Mouse (Mus musculus) thymus, postnatal 10 days (tissue): ENCODE results near the gene Alyref2.
A peak's percentile ranks its signal among the peaks of the same experiment; 100 is the strongest.
"Not testable (repeated sequence)": the region's sequence is repeated elsewhere in the genome, so short reads cannot be mapped to it uniquely, and the experiment has no call there.

Experiments used
- DNase-seq, 2 experiments: peaks; one replicate each; pipeline ENCODE4 v3.0.0; 2021; ENCODE audit warnings: low spot score in 2 of 2

Gene Alyref2

DNA sequence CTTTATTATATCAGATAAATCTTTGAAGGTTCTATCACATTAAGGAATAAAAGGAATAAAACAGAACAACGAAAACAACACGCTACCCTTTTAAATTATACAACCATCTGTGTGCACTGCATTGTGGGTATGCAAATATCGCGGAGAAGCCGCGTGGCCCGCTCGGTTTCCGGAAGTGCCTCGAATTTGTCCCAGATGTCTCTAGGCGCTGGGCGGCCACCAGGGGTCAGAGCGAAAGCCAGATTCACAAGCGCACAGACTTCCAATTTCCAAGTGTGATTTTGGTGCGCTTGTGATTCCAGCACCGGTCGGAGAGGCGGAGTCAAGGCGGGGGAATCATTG lies at the start of gene Alyref2:
TSS of gene Alyref2 (plus strand) at position 229 of the 342 bp plus-strand sequence.
- peak; percentile 88 to 95 for DNase-seq

DNA sequence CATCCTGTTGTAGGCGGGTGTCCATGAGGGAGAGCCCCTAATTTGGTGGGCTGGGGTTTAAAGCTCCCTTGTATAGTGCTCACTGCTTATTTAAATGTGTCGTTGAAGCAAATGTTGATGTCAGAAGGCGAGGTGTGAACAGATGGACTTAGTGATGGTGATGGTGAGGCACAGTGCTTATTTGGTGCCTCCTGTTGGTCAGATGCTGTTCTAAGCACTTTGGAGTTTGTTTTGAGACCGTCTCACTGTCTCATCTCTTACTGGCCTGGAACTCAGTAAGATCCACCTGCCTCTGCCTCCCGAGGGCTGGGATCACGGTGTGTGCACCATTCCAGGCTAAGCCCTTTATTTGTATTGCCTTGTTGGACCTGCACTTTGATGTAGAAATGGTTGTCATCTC lies 48.4 kb upstream of the Alyref2 start:
- no peak for DNase-seq

DNA sequence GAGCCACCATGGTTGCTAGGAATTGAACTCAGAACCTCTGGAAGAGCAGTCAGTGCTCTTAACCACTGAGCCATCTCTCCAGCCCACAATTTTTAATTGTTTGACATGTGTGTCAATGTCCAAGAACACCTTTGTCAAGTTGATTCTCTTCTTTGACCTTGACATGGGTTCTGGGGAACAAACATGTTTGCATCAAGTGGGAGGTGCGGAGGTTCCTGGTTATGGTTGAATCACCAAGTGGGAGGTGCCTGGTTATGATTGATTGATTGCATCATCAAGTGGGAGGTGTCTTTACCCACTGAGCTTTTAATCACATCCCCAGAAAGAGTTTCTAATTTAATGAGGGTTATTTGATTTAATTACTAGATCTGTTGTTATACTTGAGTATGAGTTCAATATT lies 45.7 kb upstream of the Alyref2 start:
- DNase-seq = no peak

DNA sequence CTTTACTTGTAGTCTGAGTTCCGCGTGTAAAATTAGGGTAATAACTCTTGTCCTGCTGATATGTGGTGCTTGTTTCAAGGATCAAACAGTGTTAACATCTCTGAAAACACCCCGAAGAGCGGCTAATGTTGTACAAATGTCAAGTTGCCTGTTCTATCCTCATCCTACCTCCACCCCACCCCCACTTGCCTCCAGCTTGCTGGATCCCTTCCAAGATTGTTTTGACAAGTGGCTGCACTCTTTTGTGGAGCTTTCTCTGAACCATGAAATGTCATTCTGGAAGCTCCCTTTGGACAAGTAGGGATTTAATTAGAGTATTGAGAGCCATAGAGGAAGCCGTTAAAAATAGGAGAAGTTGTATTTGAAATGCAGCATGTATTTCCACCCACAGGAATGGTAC lies 43.5 kb upstream of the Alyref2 start:
- no peak for DNase-seq

DNA sequence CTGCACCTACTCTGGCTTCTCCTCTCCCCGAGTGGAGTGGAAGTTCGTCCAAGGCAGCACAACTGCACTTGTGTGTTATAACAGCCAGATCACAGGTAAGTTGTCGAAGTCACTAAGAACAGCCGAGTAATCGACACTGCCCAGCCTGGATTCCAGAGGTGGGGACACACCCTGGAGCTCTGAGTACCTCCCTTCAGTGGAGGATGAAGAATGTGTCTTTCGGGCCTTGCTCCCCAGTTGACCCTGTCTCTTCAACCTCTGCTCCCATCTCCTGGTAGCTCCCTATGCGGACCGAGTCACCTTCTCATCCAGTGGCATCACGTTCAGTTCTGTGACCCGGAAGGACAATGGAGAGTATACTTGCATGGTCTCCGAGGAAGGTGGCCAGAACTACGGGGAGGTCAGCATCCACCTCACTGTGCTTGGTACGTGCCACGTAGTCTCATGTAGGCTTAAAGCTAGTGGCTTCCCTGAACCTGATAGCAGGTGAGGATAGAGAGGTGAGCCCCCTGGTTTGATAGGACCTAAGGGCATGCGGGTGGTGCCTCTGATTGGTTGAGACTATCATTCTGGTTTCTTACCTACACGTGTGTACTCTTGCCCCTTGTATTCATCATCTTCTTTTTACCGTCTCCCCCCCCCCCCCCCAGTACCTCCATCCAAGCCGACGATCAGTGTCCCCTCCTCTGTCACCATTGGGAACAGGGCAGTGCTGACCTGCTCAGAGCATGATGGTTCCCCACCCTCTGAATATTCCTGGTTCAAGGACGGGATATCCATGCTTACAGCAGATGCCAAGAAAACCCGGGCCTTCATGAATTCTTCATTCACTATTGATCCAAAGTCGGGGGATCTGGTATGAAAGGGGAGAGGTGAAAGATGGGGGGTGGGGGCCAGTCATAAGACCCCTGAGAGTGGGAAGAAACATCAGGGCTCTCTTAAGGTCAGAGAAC lies 42.5 kb upstream of the Alyref2 start:
- DNase-seq = no peak

DNA sequence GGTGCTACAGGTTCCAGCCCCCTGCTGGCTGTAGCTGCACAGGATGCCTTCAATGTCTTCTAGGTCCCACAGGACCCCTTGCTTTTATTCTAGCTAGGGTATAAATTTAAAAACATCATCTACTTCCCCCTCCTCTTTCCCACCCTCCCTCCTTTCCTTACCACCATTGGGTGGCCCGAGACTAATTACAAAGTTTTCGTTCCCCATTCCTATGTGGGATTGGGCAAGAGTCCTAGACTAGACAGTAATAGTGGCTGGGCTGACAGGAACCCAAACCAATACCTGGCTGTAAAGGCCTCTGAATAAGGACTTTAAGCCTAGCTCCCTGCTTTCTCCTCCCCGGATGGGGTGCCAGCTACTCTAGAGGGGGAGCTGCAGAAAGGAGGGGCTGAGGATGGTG lies 40.1 kb upstream of the Alyref2 start:
- DNase-seq = no peak

DNA sequence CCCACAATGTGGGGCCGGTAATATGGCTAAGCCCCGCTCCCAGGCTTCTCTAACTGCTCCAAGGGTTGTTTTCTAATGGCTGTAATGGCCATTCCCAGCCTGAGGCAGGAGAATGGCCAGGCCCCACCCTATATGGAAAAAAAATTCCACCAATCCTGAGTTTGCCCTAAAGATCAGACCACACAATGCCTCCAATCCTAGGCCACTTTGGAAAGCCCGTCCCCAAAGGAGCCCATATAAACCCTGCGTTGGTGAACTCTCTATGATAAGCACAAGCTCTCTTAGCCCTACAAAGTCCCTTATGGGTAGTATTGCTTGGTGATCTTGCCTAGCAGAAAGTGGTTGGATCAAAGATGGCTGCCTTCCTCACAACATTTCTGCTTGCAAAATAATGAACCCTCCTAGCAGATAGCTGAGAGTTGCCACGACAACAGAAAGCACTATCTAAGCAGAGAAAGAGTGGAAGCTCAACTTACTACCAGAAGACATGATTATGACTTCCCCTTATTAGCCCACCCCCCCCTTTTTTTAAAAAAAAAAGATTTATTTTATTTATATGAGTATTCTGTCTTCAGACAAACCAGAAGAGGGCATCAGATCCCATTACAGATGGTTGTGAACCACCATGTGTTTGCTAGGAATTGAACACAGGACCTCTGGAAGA lies 37.4 kb upstream of the Alyref2 start:
- no peak for DNase-seq

DNA sequence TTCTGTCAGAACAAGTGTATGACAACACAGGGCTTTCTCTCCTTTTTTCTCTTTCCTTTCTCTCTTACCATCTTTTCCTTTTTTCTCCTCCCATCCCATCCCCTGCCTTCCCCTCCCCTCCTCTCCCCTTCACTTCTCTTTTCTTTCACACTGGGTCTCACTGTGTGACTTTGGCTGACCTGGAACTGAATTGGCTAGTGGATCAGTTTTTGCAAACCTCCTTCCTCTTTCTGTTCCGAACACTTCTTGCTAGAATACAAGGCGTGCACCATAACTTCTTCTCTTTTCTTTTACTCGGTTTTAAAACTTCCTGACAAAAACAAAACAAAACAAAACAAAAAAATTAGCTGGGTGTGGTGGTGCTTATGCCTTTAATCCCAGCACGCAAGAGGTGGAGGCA lies 36.7 kb upstream of the Alyref2 start:
- no peak for DNase-seq

DNA sequence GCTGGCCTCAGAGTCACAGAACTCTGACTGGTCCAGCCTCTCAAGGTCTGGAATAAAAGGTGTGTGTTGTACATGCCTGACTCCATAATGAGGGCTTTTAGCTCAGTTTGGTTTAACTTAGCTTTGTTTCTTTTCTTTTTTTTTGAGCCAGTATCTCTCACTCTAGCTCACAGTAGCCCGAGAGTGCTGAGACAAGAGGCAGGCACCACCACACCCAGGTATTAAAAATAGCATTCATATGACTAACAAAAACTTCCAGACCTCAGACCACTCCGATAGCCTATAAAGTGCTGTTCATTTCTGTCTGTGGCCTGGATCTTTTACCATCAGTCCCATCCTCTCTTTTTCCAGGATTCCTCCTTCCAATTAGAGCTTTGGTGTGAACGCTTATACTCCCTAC lies 33.6 kb upstream of the Alyref2 start:
- no peak for DNase-seq

DNA sequence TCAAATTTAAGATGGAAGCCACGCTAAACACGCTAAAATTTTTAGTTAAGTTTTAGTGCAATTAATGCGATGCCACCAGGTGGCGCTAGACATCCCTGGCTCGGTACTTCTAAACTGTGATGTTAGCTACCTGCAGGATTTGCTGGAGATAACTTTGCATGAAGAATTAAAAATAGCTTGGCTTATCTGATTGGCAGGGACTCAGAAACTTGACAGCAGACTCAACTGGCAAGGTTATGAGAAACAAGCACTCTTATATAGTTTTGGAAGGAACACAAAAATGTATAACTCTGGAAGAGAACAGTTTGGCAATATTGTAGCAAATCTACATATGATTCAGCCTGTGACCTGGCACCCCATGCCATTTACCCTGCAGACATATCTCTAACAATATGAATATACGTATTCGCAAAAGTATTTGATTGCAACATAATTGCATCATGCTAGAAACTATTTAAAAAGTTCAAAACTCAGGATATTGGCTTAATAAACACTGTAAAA lies 32.9 kb upstream of the Alyref2 start:
- peak; percentile 14 to 63 for DNase-seq

DNA sequence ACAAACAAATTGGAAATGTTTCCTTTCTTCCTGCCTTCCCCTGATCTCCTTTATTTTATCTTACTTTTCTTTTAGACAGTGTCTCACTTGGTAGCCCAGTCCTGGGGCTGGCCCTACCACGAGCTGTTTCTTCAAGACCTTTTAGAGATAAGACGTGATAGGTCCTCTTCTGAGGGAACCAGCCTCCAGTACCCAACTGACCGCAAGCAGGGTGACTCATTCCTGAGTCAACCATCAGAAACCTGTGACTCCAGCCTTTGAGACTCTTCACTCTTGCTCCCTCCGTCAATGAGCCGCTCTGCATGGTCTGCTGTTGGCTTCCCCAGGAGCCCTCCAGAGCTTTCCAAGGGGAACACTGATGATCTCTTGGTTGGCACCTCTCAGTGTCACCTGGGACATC lies 32.4 kb upstream of the Alyref2 start:
- no peak for DNase-seq

DNA sequence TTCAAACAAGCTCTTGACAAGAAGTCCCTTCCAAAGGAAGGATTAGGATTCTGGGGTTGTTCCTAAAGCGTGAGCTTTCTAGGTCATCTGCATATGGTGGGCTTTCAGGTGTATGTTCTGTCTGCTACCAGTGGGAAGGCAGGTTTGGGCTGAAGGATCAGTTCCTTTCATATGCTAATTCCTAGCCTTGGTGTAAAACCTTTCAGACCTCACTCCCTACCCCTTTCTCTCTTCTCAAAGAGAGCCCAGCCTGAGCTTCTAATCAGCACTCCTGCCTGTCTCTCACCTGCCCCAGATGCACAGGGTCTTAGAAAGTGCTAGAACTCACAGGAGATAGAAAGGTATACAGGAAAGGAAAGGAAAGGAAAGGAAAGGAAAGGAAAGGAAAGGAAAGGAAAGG lies 31.8 kb upstream of the Alyref2 start:
- DNase-seq = no peak

DNA sequence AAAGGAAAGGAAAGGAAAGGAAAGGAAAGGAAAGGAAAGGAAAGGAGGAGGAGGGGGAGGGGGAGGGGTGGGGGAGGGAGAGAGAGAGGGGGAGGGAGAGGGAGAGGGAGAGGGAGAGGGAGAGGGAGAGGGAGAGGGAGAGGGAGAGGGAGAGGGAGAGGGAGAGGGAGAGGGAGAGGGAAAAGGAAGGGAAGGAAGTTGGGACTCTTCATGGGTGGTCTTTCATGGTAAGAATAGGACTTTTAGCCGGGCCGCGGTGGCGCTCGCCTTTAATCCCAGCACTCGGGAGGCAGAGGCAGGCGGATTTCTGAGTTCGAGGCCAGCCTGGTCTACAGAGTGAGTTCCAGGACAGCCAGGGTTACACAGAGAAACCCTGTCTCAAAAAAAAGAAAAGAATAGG lies 31.3 kb upstream of the Alyref2 start:
- DNase-seq = not testable (repeated sequence)

DNA sequence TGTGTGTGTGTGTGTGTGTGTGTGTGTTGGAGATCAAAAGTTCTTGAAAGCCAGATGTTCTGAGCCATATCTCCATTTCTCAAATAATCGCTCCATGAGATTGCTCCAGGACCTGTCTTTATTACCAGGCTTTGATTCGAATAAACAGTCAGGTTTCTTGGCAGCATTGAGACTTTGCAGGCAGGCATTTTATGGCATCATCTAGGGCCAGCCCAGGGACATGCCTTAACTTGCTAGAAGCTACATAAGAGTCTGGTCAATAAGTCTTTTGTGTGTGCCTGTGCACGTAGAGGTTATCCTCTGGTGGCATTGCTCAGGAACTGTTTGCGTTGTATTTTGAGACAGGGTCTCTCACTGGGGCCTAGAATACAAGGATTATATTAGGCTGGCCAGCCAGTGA lies 29.8 kb upstream of the Alyref2 start:
- no peak for DNase-seq

DNA sequence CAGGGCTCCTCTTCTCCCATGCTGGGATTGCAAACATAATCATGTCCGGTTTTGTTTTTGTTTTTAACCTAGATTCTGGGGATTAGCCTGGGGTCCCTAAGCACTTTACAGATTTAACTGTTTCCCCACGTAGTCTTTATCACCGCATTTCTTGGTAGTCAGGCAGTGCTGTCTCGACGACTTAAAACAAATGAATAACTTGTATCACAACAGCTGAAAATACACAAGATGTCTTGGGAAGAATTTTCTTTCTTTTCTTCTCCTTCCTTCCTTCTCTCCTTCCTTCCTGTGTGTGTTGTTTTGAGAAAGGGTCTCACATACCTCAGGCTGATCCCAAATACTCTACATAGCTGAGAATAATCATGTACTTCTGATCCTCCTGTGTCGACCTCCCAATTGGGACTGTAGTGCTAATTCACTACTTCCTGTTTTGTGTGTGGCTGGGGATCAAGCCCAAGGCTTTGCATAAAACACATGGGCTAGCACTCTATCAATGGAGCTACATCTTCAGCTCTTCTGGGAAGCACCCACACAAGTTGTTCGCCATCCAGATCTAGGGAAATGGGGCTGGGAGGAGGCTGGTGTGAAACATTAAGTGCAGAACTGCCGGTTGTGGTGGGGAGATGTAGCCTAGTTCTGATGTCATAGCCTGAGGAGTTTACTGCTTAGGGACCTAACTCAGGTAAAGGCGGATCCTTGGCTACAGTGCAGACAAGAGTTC lies 29.2 kb upstream of the Alyref2 start:
- DNase-seq = no peak

DNA sequence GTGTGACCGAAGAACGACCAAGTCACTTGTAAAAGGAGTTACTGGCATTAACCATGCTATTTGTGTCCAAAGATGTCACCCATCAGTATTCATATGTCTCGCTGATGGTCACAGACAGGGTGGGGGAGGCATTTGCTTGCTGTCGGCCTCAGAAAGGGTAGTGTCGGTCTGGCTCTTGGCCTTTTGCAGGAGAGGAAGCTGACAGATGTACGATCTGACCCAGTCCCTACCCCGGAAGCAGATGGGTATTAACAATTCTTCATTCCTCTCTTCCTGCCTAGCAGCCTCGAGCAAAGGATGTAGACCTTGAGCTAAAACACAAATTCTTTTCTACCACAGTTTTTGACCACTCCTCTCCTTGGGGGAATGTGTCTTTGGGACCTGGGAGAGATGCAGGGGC lies 26.2 kb upstream of the Alyref2 start:
- DNase-seq = no peak

DNA sequence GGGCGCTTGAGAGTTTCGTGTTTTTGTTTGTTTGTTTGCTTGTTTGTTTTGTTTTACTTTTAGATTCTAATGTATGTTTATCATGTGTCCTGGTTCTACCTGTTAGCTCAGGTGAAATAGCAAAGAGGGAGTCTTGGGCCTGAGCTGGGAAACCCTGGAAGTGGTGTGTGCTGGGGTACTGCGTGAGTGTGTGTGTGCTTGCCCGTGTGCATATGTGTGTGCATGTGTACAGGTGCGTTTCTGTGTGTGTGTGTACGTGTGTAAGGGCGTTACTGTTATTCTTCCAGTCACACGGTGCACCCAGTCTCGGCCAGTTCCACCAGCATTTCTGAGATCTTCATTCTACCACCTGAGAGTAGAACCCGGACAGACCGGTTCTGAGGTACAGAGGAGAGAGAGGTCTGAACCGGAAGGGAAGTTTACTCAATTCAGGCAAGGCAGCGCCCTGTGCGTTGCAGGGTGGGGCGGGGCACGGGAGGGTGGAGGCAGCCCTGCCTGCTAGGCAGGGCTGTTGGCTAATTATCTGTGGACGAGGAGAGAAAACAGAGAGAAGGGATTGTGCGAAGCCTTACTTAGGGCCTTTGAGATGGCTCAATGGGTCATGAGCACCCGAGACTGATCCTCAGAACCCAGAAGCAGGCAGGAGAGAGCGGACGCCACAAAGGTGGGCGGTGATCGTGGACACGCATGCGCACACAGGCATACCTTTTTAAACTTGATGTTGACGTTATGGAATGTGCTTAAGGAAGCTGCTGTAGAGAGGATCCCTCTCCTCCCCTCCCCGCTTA lies 25.3 kb upstream of the Alyref2 start:
- DNase-seq = peak; percentile 10 to 14

DNA sequence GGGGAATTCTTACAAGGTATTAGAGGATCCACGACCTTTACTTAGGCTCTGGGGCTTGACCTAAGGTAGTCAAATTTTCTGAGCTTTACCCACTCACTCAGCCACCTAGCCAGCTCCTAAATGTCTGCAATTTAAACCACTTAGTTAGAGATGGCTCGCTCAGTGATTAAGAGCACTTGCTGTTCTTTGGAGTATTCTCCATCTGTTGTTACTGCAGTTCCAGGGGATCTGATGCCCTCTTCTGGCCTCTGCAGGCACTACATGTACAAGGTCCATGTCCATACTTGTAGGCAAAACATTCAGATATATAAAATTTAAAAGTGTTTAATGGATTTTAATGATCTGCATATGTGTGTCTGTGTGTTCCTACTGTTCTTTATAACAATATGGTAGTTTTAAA lies 24.3 kb upstream of the Alyref2 start:
- DNase-seq = peak; percentile 25 to 52

DNA sequence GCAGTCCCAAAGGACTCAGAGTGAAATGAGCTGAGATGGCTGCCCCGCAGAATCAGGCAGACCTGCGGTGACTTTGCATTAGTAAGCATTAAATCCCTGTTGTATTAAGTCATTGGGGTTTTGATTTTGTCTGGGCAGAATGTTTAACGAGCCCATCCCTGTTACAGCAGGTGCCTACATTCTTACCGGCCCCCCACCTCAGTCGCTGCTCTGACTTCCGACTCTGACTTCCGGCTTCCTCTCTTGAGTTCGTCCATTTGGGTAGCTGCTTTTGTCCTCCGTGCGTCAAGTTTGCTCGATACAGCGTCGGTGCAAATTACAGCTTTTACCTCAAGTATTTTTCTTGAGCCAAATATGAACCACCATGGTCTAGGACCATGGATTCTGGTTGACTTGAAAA lies 9.0 kb upstream of the Alyref2 start:
- no peak for DNase-seq

DNA sequence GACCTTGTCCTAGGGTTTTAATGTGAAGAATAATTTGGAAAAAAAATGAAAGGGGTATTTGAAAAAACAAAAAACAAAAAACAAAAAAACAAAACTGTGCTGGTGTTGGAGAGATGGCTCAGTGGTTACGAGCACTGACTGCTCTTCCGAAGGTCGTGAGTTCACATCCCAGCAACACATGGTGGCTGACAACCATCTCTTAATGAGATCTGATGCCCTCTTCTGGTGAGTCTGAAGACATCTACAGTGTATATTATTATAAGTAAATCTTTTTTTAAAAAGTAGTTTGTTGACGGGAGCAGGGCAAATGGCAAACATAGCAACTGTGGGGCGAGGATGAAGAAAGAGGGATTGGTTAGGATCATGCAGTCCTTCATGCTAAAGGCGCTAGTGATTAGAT lies 7.9 kb upstream of the Alyref2 start:
- no peak for DNase-seq

DNA sequence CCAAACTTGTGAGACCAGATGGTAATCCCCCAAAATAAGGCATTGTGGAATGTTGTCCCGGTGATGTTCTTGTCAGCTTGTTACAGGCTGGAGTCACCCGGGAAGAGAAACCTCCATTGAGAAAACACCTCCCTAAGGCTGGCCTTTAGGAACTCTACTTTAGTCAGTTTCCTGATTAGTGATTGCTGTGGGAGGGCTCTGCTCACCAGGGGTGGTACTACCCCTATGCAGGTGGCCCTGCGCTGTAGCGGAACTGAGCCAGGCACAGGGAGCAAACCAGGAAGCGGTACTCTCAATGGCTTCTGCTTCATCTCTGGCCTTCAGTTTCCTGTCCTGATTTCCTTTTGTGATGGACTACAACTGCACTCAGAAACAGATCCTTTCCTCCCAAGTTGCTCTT lies 3.4 kb upstream of the Alyref2 start:
- DNase-seq = no peak
